In the genomic region with DNA sequence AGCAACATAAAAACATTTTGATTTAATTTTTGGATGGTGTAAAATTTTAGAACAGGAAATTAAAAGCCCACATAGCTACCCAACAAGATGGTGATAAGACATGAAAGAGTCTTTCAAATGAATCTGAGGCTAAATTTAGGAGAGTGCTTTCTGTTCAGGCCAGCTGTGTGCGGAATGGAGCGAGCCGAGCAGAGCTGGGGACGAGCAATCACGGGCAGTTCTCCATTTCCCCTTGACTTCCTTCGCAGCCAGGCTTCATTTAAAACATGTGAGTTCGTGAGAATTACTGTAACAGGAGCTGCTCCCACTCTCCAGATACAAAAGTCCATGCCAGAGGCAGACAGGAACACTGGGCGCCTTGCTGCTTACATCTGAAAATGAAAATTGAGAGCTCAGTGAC, we compare ENCODE assay signal across 8 mouse cellular contexts.
A peak's percentile ranks its signal among the peaks of the same experiment; 100 is the strongest.
DNase-seq lines count a peak whose midpoint lies in the region; ATAC-seq and TF ChIP-seq lines count a peak whose summit lies in the region.

No protein-coding gene starts in this region.

- no peak for TF ChIP-seq POLR2A in spleen, adult 2 months (IDR thresholded peaks at IDR 0.05; ENCODE audit: low read depth, low read length)

- WGBS in spleen, adult 2 months: 8% methylated on average over 8 of the region's 8 CpGs
- WGBS in embryonic facial prominence, embryonic 15.5 days: 24% methylated on average over 8 of the region's 8 CpGs

- TF ChIP-seq CTCF in spleen, adult 2 months (IDR thresholded peaks at IDR 0.05; ENCODE audit: extremely low read depth, insufficient read depth, insufficient read length, insufficient replicate concordance): no peak
- TF ChIP-seq CTCF in left cerebral cortex, adult 2 months (IDR thresholded peaks at IDR 0.05): no peak

- intact Hi-C loops in left cerebral cortex, adult 2 months (cut with DNase I): loop anchor here (10.0 kb wide), 1 partner anchor 229 kb away; no protein-coding TSS in a partner anchor

- H3K9ac ChIP-seq in embryonic facial prominence, embryonic 15.5 days: no peak overlapping the region

- no peaks in the 10 kb centered on the region for H3K9me3 ChIP-seq in embryonic facial prominence, embryonic 15.5 days (replicated peaks)

- peak overlapping the region; percentile 16; the same call in 1 of the 2 replicates for H3K4me3 ChIP-seq in spleen, adult 2 months (ENCODE audit: extremely low read depth, insufficient read depth, insufficient read length)
- no peak overlapping the region for H3K4me3 ChIP-seq in embryonic facial prominence, embryonic 15.5 days (replicated peaks)
- H3K4me3 ChIP-seq in left cerebral cortex, adult 2 months: no peak overlapping the region

- peak; percentile 15 to 23 for DNase-seq in spleen, adult 2 months (ENCODE audit: low read depth in 1 of 2, low spot score in 2 of 2)
- no peak for DNase-seq in spleen, postnatal 4 days (ENCODE audit: low spot score in 2 of 2)
- peak; percentile 22 to 26 for DNase-seq in left cerebral cortex, adult 2 months (ENCODE audit: extremely low spot score in 1 of 2, low spot score in 2 of 2)
- DNase-seq in right cerebral cortex, postnatal 36 days (ENCODE audit: low spot score in 2 of 2): peak; percentile 32 to 37
- no peak for DNase-seq in urinary bladder, postnatal 25 days (ENCODE audit: low spot score)
- DNase-seq in ovary, adult 18-20 months (ENCODE audit: low spot score): no peak
- no peak for DNase-seq in kidney, adult 18-20 months

- H3K36me3 ChIP-seq in spleen, adult 2 months (ENCODE audit: control insufficient read depth, insufficient read depth, low read length): no peaks in the 10 kb centered on the region
- no peaks in the 10 kb centered on the region for H3K36me3 ChIP-seq in embryonic facial prominence, embryonic 15.5 days

- ATAC-seq in embryonic facial prominence, embryonic 15.5 days (ENCODE audit: insufficient number of reproducible peaks, low FRiP score, low TSS enrichment, low read depth): no peak

- H3K27ac ChIP-seq in spleen, adult 2 months (ENCODE audit: insufficient read depth, low read length): peak overlapping the region; percentile 25; the same call in 1 of the 2 replicates
- peak overlapping the region; percentile 63 for H3K27ac ChIP-seq in embryonic facial prominence, embryonic 15.5 days (replicated peaks)
- peak overlapping the region; percentile 78 for H3K27ac ChIP-seq in left cerebral cortex, adult 2 months

- peaks cover 6% of the 10 kb centered on the region; the same call in 1 of the 2 replicates for H3K4me1 ChIP-seq in spleen, adult 2 months (ENCODE audit: control insufficient read depth, insufficient read depth, insufficient read length)
- H3K4me1 ChIP-seq in embryonic facial prominence, embryonic 15.5 days: peaks cover 18% of the 10 kb centered on the region

- H3K4me2 ChIP-seq in embryonic facial prominence, embryonic 15.5 days (replicated peaks): peak overlapping the region; percentile 21; the same call in 1 of the 2 replicates

- H3K27me3 ChIP-seq in spleen, adult 2 months (ENCODE audit: control insufficient read depth, insufficient read depth, low read length): no peaks in the 10 kb centered on the region
- no peaks in the 10 kb centered on the region for H3K27me3 ChIP-seq in embryonic facial prominence, embryonic 15.5 days

Comparison
In these comparisons a context has a peak if more than half of its experiments do, and no peak if none do; other contexts are left out.
1. DNase-seq: peak in spleen, adult 2 months (2 of 2), left cerebral cortex, adult 2 months (2 of 2) and right cerebral cortex, postnatal 36 days (2 of 2); none in spleen, postnatal 4 days (0 of 2), urinary bladder, postnatal 25 days (single experiment), ovary, adult 18-20 months (single experiment) and kidney, adult 18-20 months (single experiment).
2. H3K27ac ChIP-seq: peak in every context shown above with its lines; median percentile 78 in left cerebral cortex, adult 2 months; 63 in embryonic facial prominence, embryonic 15.5 days; 25 in spleen, adult 2 months.